Mouse (Mus musculus) heart, postnatal 0 days (tissue): ENCODE data around the gene Ndufa4l2.

Experiments used
- CTCF ChIP-seq: IDR thresholded peaks from 2 replicates; pipeline ENCODE4 v1.5.1; 2016; ENCODE audit warnings: antibody characterized with exemption, control low read depth, low read depth
- EP300 ChIP-seq: IDR thresholded peaks from 2 replicates; pipeline ENCODE4 v1.6.1; 2016; ENCODE audit warnings: antibody characterized with exemption, low read depth

- TF ChIP-seq CTCF, result no peak
- TF ChIP-seq EP300, result no peak
Measured at GRCm38 (mm10) chr10:127509837-127510701, 4.7 kb upstream of the Ndufa4l2 start.
